Mouse (Mus musculus) MEL (cell line): ENCODE measurements at regions not wholly inside any gene's neighbourhood (a gene's known extent, or its start where the extent isn't known, plus 50 kb on each side); places are given as distances from the start of the nearest gene placed in this dataset.

Experiments used
- DNase-seq: peaks from one replicate; pipeline ENCODE4 v3.0.0; 2011; ENCODE audit warnings: low read depth, low spot score
- H3K27ac ChIP-seq: 2 replicates; pipeline ENCODE4 v1.5.1; 2012; ENCODE audit warnings: low read depth, mild to moderate bottlenecking, control low read depth, low read length, moderate library complexity; ENCODE audit not compliant: control insufficient read depth
- H3K27me3 ChIP-seq, 2 experiments: fragments of 150-350 bp in 1 of 2; sonication (generic) in 1 of 2; 2 replicates each; pipeline ENCODE4 v1.6.1; 2012; ENCODE audit warnings: low read length in 2 of 2, mild to moderate bottlenecking in 2 of 2, improper control_type of control experiment in 1 of 2, moderate library complexity in 1 of 2; ENCODE audit not compliant: insufficient read depth in 2 of 2, control insufficient read depth in 1 of 2
- H3K36me3 ChIP-seq, 2 experiments: 2 replicates each; pipeline ENCODE4 v1.6.1; 2012 to 2014; ENCODE audit warnings: low read length in 2 of 2, improper control_type of control experiment in 1 of 2, inconsistent platforms in 1 of 2, mild to moderate bottlenecking in 1 of 2; ENCODE audit not compliant: insufficient read depth in 2 of 2, control insufficient read depth in 1 of 2
- H3K4me1 ChIP-seq, 2 experiments: fragments of 150-350 bp in 1 of 2; sonication (generic) in 1 of 2; 2 replicates each; pipeline ENCODE4 v1.6.1; 2012; ENCODE audit warnings: low read length in 2 of 2, improper control_type of control experiment in 1 of 2, mild to moderate bottlenecking in 1 of 2; ENCODE audit not compliant: insufficient read depth in 2 of 2, control insufficient read depth in 1 of 2
- H3K4me3 ChIP-seq, 2 experiments: fragments of 150-350 bp in 1 of 2; sonication (generic) in 1 of 2; 2 replicates each; pipeline ENCODE4 v1.5.1; 2012; ENCODE audit warnings: low read depth in 2 of 2, low read length in 2 of 2, mild to moderate bottlenecking in 2 of 2, moderate library complexity in 2 of 2, control low read depth in 1 of 2, improper control_type of control experiment in 1 of 2; ENCODE audit not compliant: control insufficient read depth in 1 of 2, insufficient read depth in 1 of 2
- H3K79me2 ChIP-seq: 2 replicates; pipeline ENCODE4 v1.6.1; 2012; ENCODE audit warnings: mild to moderate bottlenecking, low read length, moderate library complexity; ENCODE audit not compliant: control insufficient read depth, poor library complexity, insufficient read depth
- H3K9ac ChIP-seq: 2 replicates; pipeline ENCODE4 v1.6.1; 2012; ENCODE audit warnings: low read depth, mild to moderate bottlenecking, control low read depth, low read length, moderate library complexity; ENCODE audit not compliant: control insufficient read depth, poor library complexity, severe bottlenecking
- H3K9me3 ChIP-seq: fragments of 150-350 bp; sonication (generic); replicated peaks from 2 replicates; pipeline ENCODE4 v1.6.1; 2012; ENCODE audit warnings: mild to moderate bottlenecking, low read length, improper control_type of control experiment, moderate library complexity; ENCODE audit not compliant: insufficient read depth
- BHLHE40 ChIP-seq: IDR thresholded peaks from 2 replicates; pipeline ENCODE4 v1.6.1; 2012; ENCODE audit warnings: low read depth, mild to moderate bottlenecking, inconsistent platforms, low read length, improper control_type of control experiment, borderline replicate concordance
- CHD1 ChIP-seq: IDR thresholded peaks from 2 replicates; pipeline ENCODE4 v1.6.1; 2012; ENCODE audit warnings: low read depth, mild to moderate bottlenecking, inconsistent platforms, low read length, improper control_type of control experiment
- CTCF ChIP-seq, 3 experiments: IDR thresholded peaks in 2 of 3; conservative IDR thresholded peaks in 1 of 3; 2 replicates each; pipeline ENCODE4 v1.5.1; 2011 to 2012; ENCODE audit warnings: low read length in 3 of 3, low read depth in 2 of 3, mild to moderate bottlenecking in 2 of 3, improper control_type of control experiment in 1 of 3, inconsistent platforms in 1 of 3, mixed read lengths in 1 of 3, moderate library complexity in 1 of 3; ENCODE audit not compliant: control insufficient read depth in 1 of 3, insufficient read depth in 1 of 3, poor library complexity in 1 of 3, severe bottlenecking in 1 of 3
- EP300 ChIP-seq, 2 experiments: IDR thresholded peaks; 2 replicates each; pipeline ENCODE4 v1.6.1; 2011; ENCODE audit warnings: improper control_type of control experiment in 2 of 2, low read length in 2 of 2, low read depth in 1 of 2, mild to moderate bottlenecking in 1 of 2
- GABPA ChIP-seq: IDR thresholded peaks from 2 replicates; pipeline ENCODE4 v1.6.1; 2012; ENCODE audit warnings: low read depth, mild to moderate bottlenecking, inconsistent platforms, low read length, improper control_type of control experiment, moderate library complexity
- JUND ChIP-seq: IDR thresholded peaks from 2 replicates; pipeline ENCODE4 v1.6.1; 2011; ENCODE audit warnings: low read depth, mild to moderate bottlenecking, improper control_type of control experiment, low read length
- MYC ChIP-seq: IDR thresholded peaks from 2 replicates; pipeline ENCODE4 v1.6.1; 2011; ENCODE audit warnings: low read depth, mild to moderate bottlenecking, low read length, improper control_type of control experiment, moderate library complexity
- POLR2AphosphoS2 ChIP-seq: IDR thresholded peaks from 2 replicates; pipeline ENCODE4 v1.6.1; 2011; ENCODE audit warnings: low read length, improper control_type of control experiment
- SMC3 ChIP-seq: IDR thresholded peaks from 2 replicates; pipeline ENCODE4 v1.6.1; 2011; ENCODE audit warnings: low read depth, low read length, improper control_type of control experiment
- ZC3H11A ChIP-seq: IDR thresholded peaks from 2 replicates; pipeline ENCODE4 v1.6.1; 2012; ENCODE audit warnings: low read depth, mild to moderate bottlenecking, inconsistent platforms, low read length, improper control_type of control experiment
- ZNF384 ChIP-seq: IDR thresholded peaks from 2 replicates; pipeline ENCODE4 v1.6.1; 2012; ENCODE audit warnings: low read depth, mild to moderate bottlenecking, inconsistent platforms, low read length, improper control_type of control experiment

DNA sequence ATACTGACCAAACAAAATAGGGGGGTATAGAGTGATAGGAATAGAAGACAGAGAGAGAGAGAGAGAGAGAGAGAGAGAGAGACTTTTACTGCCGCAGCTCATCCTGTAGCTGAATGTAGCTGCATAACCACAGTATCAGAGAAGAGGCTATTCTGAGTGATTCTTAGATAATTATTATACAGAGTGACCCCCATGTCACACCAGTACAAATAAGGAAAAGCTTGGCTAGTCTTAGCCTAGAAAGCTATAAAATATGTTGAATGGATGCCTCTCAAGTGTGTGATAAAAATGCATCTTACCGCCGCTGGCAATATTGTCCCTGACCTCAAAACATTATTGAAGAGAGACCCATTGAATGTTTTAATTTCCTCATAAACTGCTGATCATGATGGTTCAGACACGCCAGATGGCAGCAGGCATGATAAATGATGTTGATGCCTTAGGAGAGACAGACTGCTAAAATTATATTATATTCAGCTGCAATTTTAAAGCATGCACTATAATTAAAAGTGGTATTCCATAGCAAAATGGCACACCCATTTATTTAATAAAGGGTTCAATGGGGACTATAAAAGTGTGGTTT is 178.9 kb upstream of the Galntl6 start:
- no peak for DNase-seq
- H3K4me3 ChIP-seq, result no peak overlapping the region
- TF ChIP-seq GABPA (no peak), BHLHE40 (no peak), CHD1 (no peak), SMC3 (no peak), ZNF384 (no peak), POLR2AphosphoS2 (no peak), CTCF (IDR thresholded peaks at IDR 0.05 in 2 of 3, conservative IDR thresholded peaks at IDR 0.05 in 1 of 3; ENCODE audit: control insufficient read depth in 1 of 3, insufficient read depth in 1 of 3, low read depth in 2 of 3, low read length in 3 of 3, poor library complexity in 1 of 3, severe bottlenecking in 1 of 3) (no peak), EP300 (IDR thresholded peaks at IDR 0.05; ENCODE audit: low read depth in 1 of 2, low read length in 2 of 2) (no peak), JUND (no peak), ZC3H11A (no peak), MYC (no peak)
- TF ChIP-seq, all 39 proteins: peak for 0
- no peak overlapping the region for H3K27ac ChIP-seq
- no peaks in the 10 kb centered on the region for H3K79me2 ChIP-seq
- H3K4me1 ChIP-seq, result no peaks in the 10 kb centered on the region
- no peaks in the 10 kb centered on the region for H3K27me3 ChIP-seq
- no peak overlapping the region for H3K9ac ChIP-seq
- H3K9me3 ChIP-seq, result no peaks in the 10 kb centered on the region
- no peaks in the 10 kb centered on the region for H3K36me3 ChIP-seq
